Mouse (Mus musculus): ENCODE results near the gene Ttc27.
"Not testable (repeated sequence)": the region's sequence is repeated elsewhere in the genome, so short reads cannot be mapped to it uniquely, and the experiment has no call there.

Gene Ttc27

GRCm38 (mm10) chr17:74717618-74718151 is at the start of gene Ttc27:
Gene Ttc27, plus strand, starts transcription at chr17:74717732.
- peak; percentile 97 for DNase-seq

GRCm38 (mm10) chr17:74668010-74668409 is 49.5 kb upstream of the Ttc27 start:
- no peak for DNase-seq

- no peak for DNase-seq
These were observed 47.5 kb upstream of the Ttc27 start for GRCm38 (mm10) chr17:74670031-74670430.

- DNase-seq: no peak
These were observed 45.1 kb upstream of the Ttc27 start for GRCm38 (mm10) chr17:74672446-74672845.

- peak; percentile 55 for DNase-seq
These were observed 44.3 kb upstream of the Ttc27 start for GRCm38 (mm10) chr17:74673251-74673650.

- DNase-seq: no peak
These were observed 39.5 kb upstream of the Ttc27 start for GRCm38 (mm10) chr17:74678061-74678460.

- DNase-seq: no peak
These were observed 32.6 kb upstream of the Ttc27 start for GRCm38 (mm10) chr17:74684927-74685326.

GRCm38 (mm10) chr17:74688555-74688954 is 29.0 kb upstream of the Ttc27 start:
- DNase-seq: no peak

GRCm38 (mm10) chr17:74689406-74689805 is 28.1 kb upstream of the Ttc27 start:
- DNase-seq: no peak

GRCm38 (mm10) chr17:74701661-74702060 is 15.9 kb upstream of the Ttc27 start:
- not testable (repeated sequence) for DNase-seq

- DNase-seq: no peak
These were observed 12.1 kb upstream of the Ttc27 start for GRCm38 (mm10) chr17:74705480-74705879.

GRCm38 (mm10) chr17:74706593-74706992 is 10.9 kb upstream of the Ttc27 start:
- DNase-seq: no peak

- DNase-seq: no peak
These were observed 9.8 kb upstream of the Ttc27 start for GRCm38 (mm10) chr17:74707637-74708152.

GRCm38 (mm10) chr17:74710731-74711130 is 6.8 kb upstream of the Ttc27 start:
- DNase-seq: no peak

- DNase-seq: no peak
These were observed 5.9 kb upstream of the Ttc27 start for GRCm38 (mm10) chr17:74711627-74712026.

GRCm38 (mm10) chr17:74715128-74715527 is 2.4 kb upstream of the Ttc27 start:
- no peak for DNase-seq

- no peak for DNase-seq
These were observed 1.8 kb upstream of the Ttc27 start for GRCm38 (mm10) chr17:74715724-74716123.

GRCm38 (mm10) chr17:74716643-74717042 is 889 bp upstream of the Ttc27 start:
- DNase-seq: no peak

- no peak for DNase-seq
These were observed 378 bp upstream of the Ttc27 start for GRCm38 (mm10) chr17:74717091-74717617.

- DNase-seq: peak; percentile 37
These were observed 15.3 kb downstream of the Ttc27 start for GRCm38 (mm10) chr17:74732872-74733271.

GRCm38 (mm10) chr17:74735392-74735791 is 17.9 kb downstream of the Ttc27 start:
- DNase-seq: no peak

GRCm38 (mm10) chr17:74749659-74750058 is 32.1 kb downstream of the Ttc27 start:
- no peak for DNase-seq

GRCm38 (mm10) chr17:74751026-74751425 is 33.5 kb downstream of the Ttc27 start:
- DNase-seq: no peak

GRCm38 (mm10) chr17:74752906-74753627 is 35.5 kb downstream of the Ttc27 start:
- no peak for DNase-seq

All from embryo, embryonic 11 days (tissue).